Mouse (Mus musculus): ENCODE results near the gene Sh3bp5. TPM values are rescaled to one million over a fixed set of nuclear protein-coding genes. Genes with fewer than 3 reads are reported as not detected.

Sh3bp5 gene
- polyA plus RNA-seq, 1 experiment from 2014 or later = 58.1 TPM

DNA sequence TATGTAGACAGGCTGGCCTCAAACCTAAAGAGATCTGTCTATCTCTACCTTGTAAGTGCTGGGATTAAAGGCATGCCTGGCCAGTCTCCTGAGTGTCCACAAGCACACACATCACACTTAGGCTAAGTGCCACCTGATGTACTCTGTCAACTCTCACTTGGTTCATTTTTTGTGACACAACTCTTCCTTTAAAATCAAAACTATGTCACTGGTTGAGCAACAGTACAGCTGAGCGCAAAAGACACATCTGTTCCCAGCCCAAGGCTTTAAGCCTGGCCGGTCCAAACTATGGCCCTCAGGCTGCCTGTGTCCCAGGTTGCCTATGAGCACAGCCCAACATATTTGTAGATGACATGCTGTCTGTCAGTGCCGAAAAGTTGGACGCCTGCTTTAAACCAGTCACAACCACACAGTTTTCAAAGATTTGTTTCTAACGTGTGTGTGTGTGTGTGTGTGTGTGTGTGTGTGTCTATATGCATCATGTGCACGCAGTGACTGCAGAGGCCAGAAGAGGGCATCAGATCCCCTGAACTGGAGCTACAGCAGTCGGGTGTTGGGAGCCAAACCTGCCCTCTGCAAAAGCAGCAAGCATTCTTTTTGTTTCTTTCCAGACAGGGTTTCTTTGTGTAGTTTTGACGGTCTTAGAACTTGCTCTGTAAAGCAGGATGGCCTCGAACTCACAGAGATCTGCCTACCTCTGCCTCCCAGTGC is 40.9 kb downstream of the Sh3bp5 start:
- H3K9me3 ChIP-seq (ENCODE audit: control insufficient read depth, low read length) = no peaks in the 10 kb centered on the region
- no peaks in the 10 kb centered on the region for H3K27me3 ChIP-seq (ENCODE audit: control insufficient read depth, insufficient read depth, low read length)
- H3K4me2 ChIP-seq (ENCODE audit: low read depth, low read length) = no peak overlapping the region
- no peak overlapping the region for H3K9ac ChIP-seq (replicated peaks; ENCODE audit: low read depth, low read length)
- no peak overlapping the region for H3K27ac ChIP-seq (ENCODE audit: low read depth, low read length)
- no peak overlapping the region for H3K4me3 ChIP-seq (ENCODE audit: low read depth, low read length)
- ATAC-seq (ENCODE audit: low read depth) = no peak
- WGBS = 91% methylated on average over 9 of the region's 9 CpGs
- H3K4me1 ChIP-seq (ENCODE audit: control insufficient read depth, insufficient read depth, low read length) = 0 out of 2 replicates have a peak, but pooled peaks cover 4% of the 10 kb centered on the region
- no peaks in the 10 kb centered on the region for H3K36me3 ChIP-seq (ENCODE audit: control insufficient read depth, insufficient read depth, low read length)

DNA sequence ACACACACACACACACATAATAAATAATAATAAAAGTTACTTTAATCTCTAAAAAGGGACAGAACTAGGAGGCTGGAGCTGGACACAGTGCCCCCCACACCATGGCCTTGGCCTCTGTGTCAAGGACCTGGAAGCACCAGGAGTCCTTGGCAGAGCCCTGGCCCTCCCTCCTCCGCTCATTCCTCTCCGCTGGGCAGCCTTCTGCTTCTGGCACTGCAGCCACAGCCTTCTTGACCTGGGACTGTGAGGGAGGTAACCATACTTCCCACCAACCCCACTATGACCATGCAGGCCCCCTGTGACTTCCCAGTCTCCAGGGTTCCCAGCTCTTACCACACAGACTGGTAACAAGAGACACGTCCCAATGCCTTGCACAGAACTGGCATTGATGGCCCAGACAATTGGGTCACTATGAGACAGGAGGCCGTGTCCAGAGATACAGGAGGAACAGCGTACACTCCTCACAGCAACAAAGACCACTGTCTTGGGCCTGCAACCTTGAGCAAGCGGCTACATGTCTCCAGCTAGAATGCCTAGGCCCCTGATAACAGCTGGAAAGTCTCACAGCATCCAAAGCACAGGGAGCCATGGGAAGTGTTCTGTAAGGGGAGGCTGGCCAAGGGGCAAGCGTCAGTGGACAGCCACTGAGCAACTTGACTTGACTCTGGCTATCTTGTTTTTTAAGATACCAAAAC is 41.8 kb downstream of the Sh3bp5 start:
- Histone ChIP-seq H3K9ac (replicated peaks; ENCODE audit: low read depth, low read length) (no peak overlapping the region), H3K4me1 (ENCODE audit: control insufficient read depth, insufficient read depth, low read length) (0 out of 2 replicates have a peak, but pooled peaks cover 4% of the 10 kb centered on the region), H3K9me3 (ENCODE audit: control insufficient read depth, low read length) (no peaks in the 10 kb centered on the region), H3K36me3 (ENCODE audit: control insufficient read depth, insufficient read depth, low read length) (no peaks in the 10 kb centered on the region), H3K27me3 (ENCODE audit: control insufficient read depth, insufficient read depth, low read length) (no peaks in the 10 kb centered on the region), H3K4me3 (ENCODE audit: low read depth, low read length) (no peak overlapping the region), H3K27ac (ENCODE audit: low read depth, low read length) (no peak overlapping the region), H3K4me2 (ENCODE audit: low read depth, low read length) (no peak overlapping the region)
- ATAC-seq (ENCODE audit: low read depth) = no peak
- WGBS = 85% methylated on average over 7 of the region's 7 CpGs

DNA sequence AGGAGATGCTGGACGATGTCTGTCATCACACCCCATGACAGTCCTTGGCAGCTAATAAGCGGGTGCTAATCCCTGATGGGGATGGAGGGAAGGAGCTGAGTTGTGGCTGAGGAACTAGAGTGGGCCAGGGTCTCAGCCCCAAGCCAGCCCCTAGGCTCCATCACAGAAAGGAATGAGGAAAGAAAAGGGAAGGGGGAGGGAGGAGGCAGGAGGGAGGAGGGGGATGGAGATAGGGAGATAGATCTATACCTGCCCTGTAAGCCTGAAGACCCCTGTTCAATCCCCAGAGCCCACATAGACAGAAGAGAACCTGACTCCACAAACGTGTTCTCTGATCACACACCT is 42.4 kb downstream of the Sh3bp5 start:
- Histone ChIP-seq H3K4me3 (ENCODE audit: low read depth, low read length) (no peak overlapping the region), H3K9ac (replicated peaks; ENCODE audit: low read depth, low read length) (no peak overlapping the region), H3K4me1 (ENCODE audit: control insufficient read depth, insufficient read depth, low read length) (no peaks in the 10 kb centered on the region), H3K4me2 (ENCODE audit: low read depth, low read length) (no peak overlapping the region), H3K36me3 (ENCODE audit: control insufficient read depth, insufficient read depth, low read length) (no peaks in the 10 kb centered on the region), H3K9me3 (ENCODE audit: control insufficient read depth, low read length) (no peaks in the 10 kb centered on the region), H3K27ac (ENCODE audit: low read depth, low read length) (no peak overlapping the region), H3K27me3 (ENCODE audit: control insufficient read depth, insufficient read depth, low read length) (no peaks in the 10 kb centered on the region)
- 83% methylated on average over 3 of the region's 3 CpGs for WGBS
- no peak for ATAC-seq (ENCODE audit: low read depth)

DNA sequence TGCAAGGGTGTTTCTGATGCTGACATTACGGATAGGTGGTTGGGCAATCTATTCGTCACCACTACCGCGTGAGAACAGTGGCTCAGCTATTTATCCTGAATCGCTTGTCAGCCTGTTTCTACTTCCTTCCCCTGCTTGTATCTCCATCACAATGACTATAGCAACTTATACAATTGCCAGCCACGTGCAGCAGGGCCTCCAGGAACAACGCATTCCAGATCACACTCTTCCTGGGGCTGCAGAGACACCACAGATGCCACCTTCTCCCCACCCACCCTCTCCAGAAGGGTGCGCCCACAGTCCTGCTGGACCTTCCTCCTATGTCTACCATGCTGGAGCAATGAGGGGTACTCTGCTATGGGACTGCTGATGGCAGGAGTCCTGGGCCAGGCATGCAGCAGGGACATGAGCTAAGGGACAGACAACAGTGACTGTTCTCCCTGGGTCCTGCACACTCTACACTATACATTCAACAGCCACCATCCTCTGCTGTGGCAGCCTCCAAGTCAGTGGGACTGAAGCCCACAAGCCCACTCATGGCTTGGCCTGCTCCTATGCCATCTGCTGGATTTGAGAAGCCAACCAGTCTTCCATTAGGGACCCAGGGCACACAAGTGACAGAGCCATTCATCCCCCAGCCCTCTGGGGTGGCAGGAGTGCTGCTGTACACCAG is 42.9 kb downstream of the Sh3bp5 start:
- H3K4me3 ChIP-seq (ENCODE audit: low read depth, low read length) = no peak overlapping the region
- H3K36me3 ChIP-seq (ENCODE audit: control insufficient read depth, insufficient read depth, low read length) = no peaks in the 10 kb centered on the region
- no peak overlapping the region for H3K27ac ChIP-seq (ENCODE audit: low read depth, low read length)
- H3K4me2 ChIP-seq (ENCODE audit: low read depth, low read length) = no peak overlapping the region
- H3K9ac ChIP-seq (replicated peaks; ENCODE audit: low read depth, low read length) = no peak overlapping the region
- H3K27me3 ChIP-seq (ENCODE audit: control insufficient read depth, insufficient read depth, low read length) = no peaks in the 10 kb centered on the region
- ATAC-seq (ENCODE audit: low read depth) = no peak
- WGBS = 70% methylated on average over 8 of the region's 8 CpGs
- no peaks in the 10 kb centered on the region for H3K4me1 ChIP-seq (ENCODE audit: control insufficient read depth, insufficient read depth, low read length)
- H3K9me3 ChIP-seq (ENCODE audit: control insufficient read depth, low read length) = no peaks in the 10 kb centered on the region

DNA sequence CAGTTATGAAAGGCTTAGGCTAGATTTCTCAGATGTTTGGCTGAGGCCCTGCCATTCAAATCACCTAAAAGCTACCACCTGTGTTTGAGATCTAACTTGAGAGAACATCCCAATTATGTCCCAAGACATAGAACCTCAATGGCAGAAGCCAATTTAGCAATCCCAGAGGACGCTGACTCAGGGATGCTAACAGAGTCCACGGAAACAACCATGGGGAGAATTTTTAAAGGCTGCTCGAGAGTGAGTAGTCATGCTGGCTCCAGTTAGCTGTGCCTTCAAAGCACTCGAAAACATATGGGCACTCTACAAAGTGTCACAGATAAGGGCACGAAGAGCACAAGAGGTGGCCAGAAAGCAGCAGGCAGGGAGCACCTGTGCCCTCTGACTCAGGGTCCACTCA is 43.6 kb downstream of the Sh3bp5 start:
- Histone ChIP-seq H3K27ac (ENCODE audit: low read depth, low read length) (no peak overlapping the region), H3K9me3 (ENCODE audit: control insufficient read depth, low read length) (no peaks in the 10 kb centered on the region), H3K36me3 (ENCODE audit: control insufficient read depth, insufficient read depth, low read length) (no peaks in the 10 kb centered on the region), H3K27me3 (ENCODE audit: control insufficient read depth, insufficient read depth, low read length) (no peaks in the 10 kb centered on the region), H3K4me3 (ENCODE audit: low read depth, low read length) (no peak overlapping the region), H3K4me1 (ENCODE audit: control insufficient read depth, insufficient read depth, low read length) (no peaks in the 10 kb centered on the region), H3K4me2 (ENCODE audit: low read depth, low read length) (no peak overlapping the region), H3K9ac (replicated peaks; ENCODE audit: low read depth, low read length) (no peak overlapping the region)
- ATAC-seq (ENCODE audit: low read depth) = no peak
- WGBS = 82% methylated on average over 5 of the region's 5 CpGs

DNA sequence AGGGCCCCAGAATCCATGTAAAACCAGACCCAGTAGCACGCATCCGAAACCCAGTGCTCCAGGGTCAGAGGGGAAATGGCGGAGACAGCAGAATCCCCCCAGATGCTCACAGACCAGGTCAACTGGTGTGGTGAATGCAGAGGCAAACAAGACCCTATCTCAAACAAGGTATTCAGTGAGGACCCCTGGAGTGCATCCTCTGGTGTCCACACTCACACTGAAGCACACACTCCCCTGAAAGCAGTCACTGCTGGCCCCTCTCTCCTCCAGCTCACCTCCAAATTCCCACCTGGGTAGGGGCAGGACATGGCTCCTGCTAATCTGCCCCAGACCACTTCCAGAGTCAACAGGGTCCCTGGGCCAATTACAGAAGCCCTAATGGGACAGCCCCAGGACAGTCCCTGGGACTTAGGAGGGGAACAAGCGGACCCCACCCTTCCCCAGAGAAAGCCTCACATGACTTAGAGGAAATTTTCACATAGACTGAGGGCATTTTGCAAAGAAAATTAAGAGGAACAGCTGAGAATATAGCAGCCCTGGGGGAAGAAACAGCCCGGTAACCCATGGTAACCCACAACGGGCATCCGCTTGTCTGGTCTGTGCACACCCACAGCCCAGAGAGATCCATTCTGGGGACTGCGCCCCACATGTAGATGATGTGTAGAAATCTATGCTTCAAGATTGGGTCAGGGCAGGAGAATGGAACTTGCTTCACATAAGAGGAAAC is 46.3 kb downstream of the Sh3bp5 start:
- Histone ChIP-seq H3K9me3 (ENCODE audit: control insufficient read depth, low read length) (no peaks in the 10 kb centered on the region), H3K27me3 (ENCODE audit: control insufficient read depth, insufficient read depth, low read length) (no peaks in the 10 kb centered on the region), H3K36me3 (ENCODE audit: control insufficient read depth, insufficient read depth, low read length) (no peaks in the 10 kb centered on the region), H3K27ac (ENCODE audit: low read depth, low read length) (no peak overlapping the region), H3K9ac (replicated peaks; ENCODE audit: low read depth, low read length) (no peak overlapping the region), H3K4me2 (ENCODE audit: low read depth, low read length) (no peak overlapping the region), H3K4me1 (ENCODE audit: control insufficient read depth, insufficient read depth, low read length) (peaks cover 6% of the 10 kb centered on the region; the same call in 1 of the 2 replicates), H3K4me3 (ENCODE audit: low read depth, low read length) (no peak overlapping the region)
- 91% methylated on average over 8 of the region's 8 CpGs for WGBS
- ATAC-seq (ENCODE audit: low read depth) = no peak

DNA sequence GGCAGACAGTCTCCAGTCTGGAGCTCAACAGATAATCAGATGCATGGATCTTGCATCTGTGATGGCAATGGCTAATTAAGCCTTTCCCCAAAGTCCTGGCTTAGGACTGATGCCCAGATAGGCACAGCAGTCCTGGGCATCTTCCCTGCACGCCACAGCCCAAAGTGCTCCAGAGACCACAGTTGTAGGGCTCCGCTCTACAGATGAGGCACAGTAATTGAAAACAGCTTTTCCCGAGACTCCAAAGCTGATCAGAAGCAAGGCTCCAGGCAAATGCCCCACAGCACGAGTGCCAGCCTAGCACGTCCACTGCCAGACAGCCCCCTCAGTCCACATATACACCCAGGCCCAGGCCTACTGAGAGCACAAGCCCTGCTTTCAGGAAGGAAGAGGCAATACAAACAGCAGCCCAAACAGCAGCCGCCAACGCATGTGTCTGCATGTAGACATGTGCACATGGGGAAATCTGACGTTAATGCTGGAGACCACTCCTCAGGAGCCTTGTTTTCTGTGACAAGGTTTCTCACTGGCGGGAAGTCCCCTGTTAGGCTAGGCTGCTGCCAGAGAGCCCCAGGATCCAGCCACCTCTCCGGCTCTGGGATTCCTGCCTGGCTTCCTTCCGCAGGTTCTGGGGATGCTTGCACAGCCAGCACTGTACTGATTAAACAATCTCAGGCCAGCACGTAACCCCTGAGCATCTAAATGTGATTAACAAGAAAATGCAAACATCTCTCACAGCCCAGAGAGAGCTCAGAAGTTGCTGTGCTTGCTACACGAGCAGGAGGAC is 47.6 kb downstream of the Sh3bp5 start:
- Histone ChIP-seq H3K9me3 (ENCODE audit: control insufficient read depth, low read length) (no peaks in the 10 kb centered on the region), H3K4me2 (ENCODE audit: low read depth, low read length) (no peak overlapping the region), H3K4me1 (ENCODE audit: control insufficient read depth, insufficient read depth, low read length) (peaks cover 6% of the 10 kb centered on the region; the same call in 1 of the 2 replicates), H3K27ac (ENCODE audit: low read depth, low read length) (peak overlapping the region; percentile 34; the same call in 1 of the 2 replicates), H3K27me3 (ENCODE audit: control insufficient read depth, insufficient read depth, low read length) (no peaks in the 10 kb centered on the region), H3K9ac (replicated peaks; ENCODE audit: low read depth, low read length) (no peak overlapping the region), H3K36me3 (ENCODE audit: control insufficient read depth, insufficient read depth, low read length) (peaks cover 3% of the 10 kb centered on the region; the same call in 1 of the 2 replicates), H3K4me3 (ENCODE audit: low read depth, low read length) (no peak overlapping the region)
- no peak for ATAC-seq (ENCODE audit: low read depth)
- 68% methylated on average over 13 of the region's 13 CpGs for WGBS

DNA sequence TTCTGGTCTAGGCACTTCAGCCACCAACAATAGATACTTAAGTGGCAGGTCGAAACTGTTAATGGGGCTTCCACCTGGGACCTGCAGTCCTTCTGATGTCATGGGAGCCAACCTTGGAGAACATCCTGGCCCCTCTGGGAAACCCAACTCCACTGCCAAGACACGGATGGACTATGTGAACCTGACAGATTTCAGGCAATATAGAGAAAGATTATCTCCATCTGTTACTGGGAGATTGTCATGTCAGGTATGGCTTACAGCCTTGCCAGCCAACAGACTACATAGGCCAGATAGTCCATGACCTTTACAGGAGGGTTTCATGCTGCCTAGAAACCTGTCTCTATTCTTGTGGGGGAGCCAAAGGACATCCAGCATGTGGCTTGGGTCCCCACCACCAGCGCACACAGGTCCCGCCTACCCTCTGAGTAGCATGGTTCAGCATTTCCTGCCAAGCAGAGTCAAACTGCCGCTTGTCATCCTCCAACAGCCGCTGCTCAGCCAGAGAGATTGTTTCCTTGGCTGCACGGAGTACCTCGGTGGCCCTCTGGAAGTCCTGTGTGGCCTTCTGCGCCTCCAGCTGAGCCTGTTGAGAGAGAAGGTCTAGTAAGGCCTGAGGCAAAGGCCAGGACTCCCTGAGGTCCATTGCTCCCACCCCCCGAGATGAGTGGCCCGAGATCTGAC is 48.4 kb downstream of the Sh3bp5 start:
- ATAC-seq (ENCODE audit: low read depth) = no peak
- no peak overlapping the region for H3K27ac ChIP-seq (ENCODE audit: low read depth, low read length)
- WGBS = 86% methylated on average over 11 of the region's 11 CpGs
- H3K36me3 ChIP-seq (ENCODE audit: control insufficient read depth, insufficient read depth, low read length) = peaks cover 5% of the 10 kb centered on the region; the same call in 1 of the 2 replicates
- no peak overlapping the region for H3K9ac ChIP-seq (replicated peaks; ENCODE audit: low read depth, low read length)
- no peaks in the 10 kb centered on the region for H3K9me3 ChIP-seq (ENCODE audit: control insufficient read depth, low read length)
- no peak overlapping the region for H3K4me2 ChIP-seq (ENCODE audit: low read depth, low read length)
- peaks cover 6% of the 10 kb centered on the region; the same call in 1 of the 2 replicates for H3K4me1 ChIP-seq (ENCODE audit: control insufficient read depth, insufficient read depth, low read length)
- H3K27me3 ChIP-seq (ENCODE audit: control insufficient read depth, insufficient read depth, low read length) = no peaks in the 10 kb centered on the region
- no peak overlapping the region for H3K4me3 ChIP-seq (ENCODE audit: low read depth, low read length)
